17 mouse cellular contexts compared by ENCODE assay signal in genomic region chr14:49739328-49739727, GRCm38 (mm10). TPM values are rescaled to one million over a fixed set of nuclear protein-coding genes. Genes with fewer than 3 reads are reported as not detected.
DNase-seq lines count a peak whose midpoint lies in the region; ATAC-seq and TF ChIP-seq lines count a peak whose summit lies in the region.
"Had no signal": no experiment of that assay in that cellular context is flagged by ENCODE, and none has a peak within 500 bp of the region (broad histone marks: within the 10 kb centered on the region; RNA-seq: fewer than 3 reads in every experiment).

No protein-coding gene starts in this region.

- H3K4me1 ChIP-seq in forebrain, embryonic 14.5 days (ENCODE audit: control insufficient read depth, insufficient read depth, low read length): no peaks in the 10 kb centered on the region
- H3K4me1 ChIP-seq in forebrain, embryonic 12.5 days: no peaks in the 10 kb centered on the region
- H3K4me1 ChIP-seq in hindbrain, postnatal 0 days (ENCODE audit: insufficient read depth, low read length): no peaks in the 10 kb centered on the region
- peaks cover 6% of the 10 kb centered on the region; the same call in 1 of the 2 replicates for H3K4me1 ChIP-seq in hindbrain, embryonic 13.5 days (replicated peaks)
- no peaks in the 10 kb centered on the region for H3K4me1 ChIP-seq in midbrain, postnatal 0 days (ENCODE audit: insufficient read depth, low read length)
- H3K4me1 ChIP-seq in midbrain, embryonic 11.5 days (ENCODE audit: control insufficient read depth, insufficient read depth, low read length): no peaks in the 10 kb centered on the region
- no peaks in the 10 kb centered on the region for H3K4me1 ChIP-seq in stomach, postnatal 0 days (replicated peaks; ENCODE audit: control insufficient read depth, insufficient read depth)
- H3K4me1 ChIP-seq: embryonic facial prominence, embryonic 15.5 days had no signal

- 26% methylated on average over 7 of the region's 7 CpGs for WGBS in forebrain, embryonic 14.5 days
- WGBS in forebrain, embryonic 12.5 days: 54% methylated on average over 7 of the region's 7 CpGs
- WGBS in hindbrain, postnatal 0 days: 46% methylated on average over 7 of the region's 7 CpGs
- 67% methylated on average over 7 of the region's 7 CpGs for WGBS in hindbrain, embryonic 13.5 days
- WGBS in midbrain, postnatal 0 days: 49% methylated on average over 7 of the region's 7 CpGs
- 72% methylated on average over 7 of the region's 7 CpGs for WGBS in midbrain, embryonic 11.5 days
- 48% methylated on average over 7 of the region's 7 CpGs for WGBS in stomach, postnatal 0 days

- H3K4me3 ChIP-seq in forebrain, embryonic 14.5 days (ENCODE audit: low read depth, low read length): no peak overlapping the region
- no peak overlapping the region for H3K4me3 ChIP-seq in forebrain, embryonic 12.5 days (replicated peaks)
- H3K4me3 ChIP-seq in hindbrain, postnatal 0 days (ENCODE audit: low read length): no peak overlapping the region
- H3K4me3 ChIP-seq in hindbrain, embryonic 13.5 days: no peak overlapping the region
- H3K4me3 ChIP-seq in midbrain, postnatal 0 days (ENCODE audit: low read depth, low read length): no peak overlapping the region
- no peak overlapping the region for H3K4me3 ChIP-seq in midbrain, embryonic 11.5 days (ENCODE audit: low read depth, low read length)
- H3K4me3 ChIP-seq in stomach, postnatal 0 days (ENCODE audit: low read depth, low read length): no peak overlapping the region
- H3K4me3 ChIP-seq: embryonic facial prominence, embryonic 15.5 days; gastrocnemius, adult 2 months had no signal

- no peaks in the 10 kb centered on the region for H3K27me3 ChIP-seq in forebrain, embryonic 14.5 days (replicated peaks; ENCODE audit: control insufficient read depth, insufficient read depth, low read length)
- H3K27me3 ChIP-seq in forebrain, embryonic 12.5 days: no peaks in the 10 kb centered on the region
- no peaks in the 10 kb centered on the region for H3K27me3 ChIP-seq in hindbrain, postnatal 0 days (ENCODE audit: insufficient read depth, low read length)
- H3K27me3 ChIP-seq in hindbrain, embryonic 13.5 days: no peaks in the 10 kb centered on the region
- no peaks in the 10 kb centered on the region for H3K27me3 ChIP-seq in midbrain, postnatal 0 days (ENCODE audit: insufficient read depth, low read length)
- no peaks in the 10 kb centered on the region for H3K27me3 ChIP-seq in midbrain, embryonic 11.5 days (ENCODE audit: control insufficient read depth, insufficient read depth, low read length)
- no peaks in the 10 kb centered on the region for H3K27me3 ChIP-seq in stomach, postnatal 0 days (ENCODE audit: control insufficient read depth, insufficient read depth, low read length)
- H3K27me3 ChIP-seq: embryonic facial prominence, embryonic 15.5 days had no signal

- no peak overlapping the region for H3K4me2 ChIP-seq in forebrain, embryonic 14.5 days (ENCODE audit: low read length)
- H3K4me2 ChIP-seq in forebrain, embryonic 12.5 days: no peak overlapping the region
- H3K4me2 ChIP-seq in hindbrain, postnatal 0 days (ENCODE audit: low read depth, low read length): no peak overlapping the region
- no peak overlapping the region for H3K4me2 ChIP-seq in hindbrain, embryonic 13.5 days
- H3K4me2 ChIP-seq in midbrain, postnatal 0 days (ENCODE audit: low read depth, low read length, poor library complexity, severe bottlenecking): no peak overlapping the region
- H3K4me2 ChIP-seq in midbrain, embryonic 11.5 days: no peak overlapping the region
- H3K4me2 ChIP-seq in stomach, postnatal 0 days (replicated peaks; ENCODE audit: low read depth): no peak overlapping the region
- H3K4me2 ChIP-seq: embryonic facial prominence, embryonic 15.5 days; liver, embryonic 11.5 days had no signal

- H3K27ac ChIP-seq in forebrain, embryonic 14.5 days (ENCODE audit: low read depth, low read length): no peak overlapping the region
- no peak overlapping the region for H3K27ac ChIP-seq in forebrain, embryonic 12.5 days
- H3K27ac ChIP-seq in hindbrain, postnatal 0 days: no peak overlapping the region
- no peak overlapping the region for H3K27ac ChIP-seq in hindbrain, embryonic 13.5 days
- no peak overlapping the region for H3K27ac ChIP-seq in midbrain, postnatal 0 days (ENCODE audit: low read depth, low read length)
- H3K27ac ChIP-seq in midbrain, embryonic 11.5 days (ENCODE audit: low read depth, low read length): no peak overlapping the region
- H3K27ac ChIP-seq in stomach, postnatal 0 days (replicated peaks): no peak overlapping the region
- H3K27ac ChIP-seq: embryonic facial prominence, embryonic 15.5 days; gastrocnemius, adult 2 months had no signal

- ATAC-seq in forebrain, embryonic 14.5 days: 0 out of 2 replicates have a peak, but pooled peaks have one; percentile 10
- ATAC-seq in forebrain, embryonic 12.5 days (ENCODE audit: low FRiP score): no peak
- no peak for ATAC-seq in hindbrain, postnatal 0 days
- no peak; the same call in 1 of the 2 replicates for ATAC-seq in hindbrain, embryonic 13.5 days (ENCODE audit: low FRiP score)
- ATAC-seq in midbrain, postnatal 0 days (ENCODE audit: low FRiP score): no peak
- no peak for ATAC-seq in midbrain, embryonic 11.5 days (ENCODE audit: low FRiP score)
- no peak for ATAC-seq in stomach, postnatal 0 days (ENCODE audit: low FRiP score, low TSS enrichment)

- peak; percentile 83 for DNase-seq in forebrain, embryonic 14.5 days (ENCODE audit: low spot score)
- peak; percentile 81 for DNase-seq in hindbrain, postnatal 0 days (ENCODE audit: low spot score)
- peak; percentile 83 for DNase-seq in midbrain, postnatal 0 days (ENCODE audit: low spot score)
- DNase-seq in midbrain, embryonic 11.5 days (ENCODE audit: low spot score, missing footprints): no peak
- DNase-seq in stomach, postnatal 0 days (ENCODE audit: low spot score): no peak
- DNase-seq: adrenal gland, postnatal 25 days; gastrocnemius, adult 2 months; layer of hippocampus, postnatal 36 days; lung, adult 2 months; right cerebral cortex, postnatal 14 days; thymus, postnatal 25 days had no signal

- H3K36me3 ChIP-seq in forebrain, embryonic 14.5 days (ENCODE audit: control insufficient read depth, insufficient read depth, low read length): no peaks in the 10 kb centered on the region
- H3K36me3 ChIP-seq in forebrain, embryonic 12.5 days (replicated peaks): no peaks in the 10 kb centered on the region
- H3K36me3 ChIP-seq in hindbrain, postnatal 0 days (ENCODE audit: insufficient read depth, low read length): no peaks in the 10 kb centered on the region
- H3K36me3 ChIP-seq in hindbrain, embryonic 13.5 days: peaks cover 3% of the 10 kb centered on the region; the same call in 1 of the 2 replicates
- no peaks in the 10 kb centered on the region for H3K36me3 ChIP-seq in midbrain, postnatal 0 days (ENCODE audit: insufficient read depth, low read length)
- H3K36me3 ChIP-seq in midbrain, embryonic 11.5 days (ENCODE audit: control insufficient read depth, insufficient read depth, low read length): no peaks in the 10 kb centered on the region
- H3K36me3 ChIP-seq in stomach, postnatal 0 days (ENCODE audit: control insufficient read depth, insufficient read depth, low read length): no peaks in the 10 kb centered on the region
- H3K36me3 ChIP-seq: embryonic facial prominence, embryonic 15.5 days had no signal

- no peak overlapping the region for H3K9ac ChIP-seq in forebrain, embryonic 14.5 days (ENCODE audit: low read length)
- H3K9ac ChIP-seq in forebrain, embryonic 12.5 days: no peak overlapping the region
- no peak overlapping the region for H3K9ac ChIP-seq in hindbrain, postnatal 0 days (replicated peaks; ENCODE audit: low read length)
- H3K9ac ChIP-seq in hindbrain, embryonic 13.5 days: no peak overlapping the region
- H3K9ac ChIP-seq in midbrain, postnatal 0 days (replicated peaks; ENCODE audit: low read length, poor library complexity, severe bottlenecking): no peak overlapping the region
- no peak overlapping the region for H3K9ac ChIP-seq in midbrain, embryonic 11.5 days (ENCODE audit: low read length)
- H3K9ac ChIP-seq in stomach, postnatal 0 days (ENCODE audit: low read length): no peak overlapping the region
- H3K9ac ChIP-seq: embryonic facial prominence, embryonic 15.5 days had no signal

- peak; percentile 62 for TF ChIP-seq CTCF in hindbrain, postnatal 0 days (IDR thresholded peaks at IDR 0.05; ENCODE audit: low read depth)
- peak; percentile 56 for TF ChIP-seq CTCF in midbrain, postnatal 0 days (IDR thresholded peaks at IDR 0.05)
- peak; percentile 41 for TF ChIP-seq CTCF in stomach, postnatal 0 days (IDR thresholded peaks at IDR 0.05; ENCODE audit: low read depth)

- TF ChIP-seq EP300 in stomach, postnatal 0 days (optimal IDR thresholded peaks at IDR 0.05): no peak

- H3K9me3 ChIP-seq in forebrain, embryonic 14.5 days (replicated peaks; ENCODE audit: control insufficient read depth, low read length): no peaks in the 10 kb centered on the region
- no peaks in the 10 kb centered on the region for H3K9me3 ChIP-seq in forebrain, embryonic 12.5 days
- H3K9me3 ChIP-seq in hindbrain, postnatal 0 days (ENCODE audit: low read length): no peaks in the 10 kb centered on the region
- no peaks in the 10 kb centered on the region for H3K9me3 ChIP-seq in hindbrain, embryonic 13.5 days
- H3K9me3 ChIP-seq in midbrain, postnatal 0 days (ENCODE audit: low read length): no peaks in the 10 kb centered on the region
- no peaks in the 10 kb centered on the region for H3K9me3 ChIP-seq in midbrain, embryonic 11.5 days (ENCODE audit: control insufficient read depth, low read length)
- H3K9me3 ChIP-seq in stomach, postnatal 0 days (ENCODE audit: control insufficient read depth, low read length): no peaks in the 10 kb centered on the region
- H3K9me3 ChIP-seq: embryonic facial prominence, embryonic 15.5 days had no signal

RNA-seq across cellular contexts. Expression of gene Armh4, which starts 43.9 kb away (rescaled TPM):
- 15.5 and 16.3 TPM in 2 replicates for polyA plus RNA-seq in forebrain, embryonic 14.5 days (2014; fragmentation: Nextera tagmentation; extraction: Ambion mirVana)
- 17.3 and 18.5 TPM in 2 replicates for polyA plus RNA-seq in forebrain, embryonic 12.5 days (2016; fragmentation: Nextera tagmentation; extraction: Ambion mirVana)
- total RNA-seq in hindbrain, postnatal 0 days (2014; rRNA removed): 27.5 and 30.2 TPM in 2 replicates
- 21.7 and 21.9 TPM in 2 replicates for polyA plus RNA-seq in hindbrain, postnatal 0 days (2015; fragmentation: Nextera tagmentation; extraction: Ambion mirVana)
- 37.9 and 38.9 TPM in 2 replicates for polyA plus RNA-seq in hindbrain, embryonic 13.5 days (2015; fragmentation: Nextera tagmentation; extraction: Ambion mirVana)
- 23.3 and 24.6 TPM in 2 replicates for total RNA-seq in midbrain, postnatal 0 days (2014; rRNA removed)
- polyA plus RNA-seq in midbrain, postnatal 0 days (2015; fragmentation: Nextera tagmentation; extraction: Ambion mirVana): 17.9 and 18.1 TPM in 2 replicates
- 63.0 and 64.7 TPM in 2 replicates for polyA plus RNA-seq in midbrain, embryonic 11.5 days (2014; fragmentation: Nextera tagmentation; extraction: Ambion mirVana)
- polyA plus RNA-seq in stomach, postnatal 0 days (2015; fragmentation: Nextera tagmentation; extraction: Ambion mirVana): 4.0 and 4.4 TPM in 2 replicates
- total RNA-seq: granulocyte monocyte progenitor cell, adult 5-6 weeks; megakaryocyte progenitor cell, adult 5-6 weeks had no signal

Comparison
In these comparisons a context has a peak if more than half of its experiments do, and no peak if none do; other contexts are left out.
1. DNase-seq: peak in forebrain, embryonic 14.5 days (single experiment), hindbrain, postnatal 0 days (single experiment) and midbrain, postnatal 0 days (single experiment); none in midbrain, embryonic 11.5 days (single experiment) and stomach, postnatal 0 days (single experiment).
2. Peak in every context shown above with its lines, with median percentiles within 50 percentile points of each other: CTCF ChIP-seq.